Mouse (Mus musculus) liver, embryonic 14.5 days (tissue): ENCODE data around the gene Ace. TPM values are rescaled to one million over a fixed set of nuclear protein-coding genes. Genes with fewer than 3 reads are reported as not detected.

ENCODE experiments used
- ATAC-seq: fragments of 200-750 bp; cut with Nextera tagmentation; 2 replicates; pipeline ENCODE4 v1.8.0; 2017; ENCODE audit warnings: moderate number of reproducible peaks, mild to moderate bottlenecking, moderate library complexity; ENCODE audit not compliant: insufficient read depth
- DNase-seq, 3 experiments: peaks; one replicate each; pipeline ENCODE4 v3.0.0-alpha.2; 2012 to 2013; ENCODE audit warnings: low read depth in 3 of 3, low spot score in 3 of 3
- H3K27ac ChIP-seq: fragments of 300-500 bp; sonication (generic); 2 replicates; pipeline ENCODE4 v1.5.1; 2014; ENCODE audit warnings: moderate library complexity, mild to moderate bottlenecking, control low read depth, inconsistent platforms
- H3K27me3 ChIP-seq: fragments of 300-500 bp; sonication (generic); 2 replicates; pipeline ENCODE4 v1.6.1; 2014; ENCODE audit warnings: mild to moderate bottlenecking, low read length, moderate library complexity; ENCODE audit not compliant: control insufficient read depth, insufficient read depth
- H3K36me3 ChIP-seq: fragments of 300-500 bp; sonication (generic); replicated peaks from 2 replicates; pipeline ENCODE4 v1.6.1; 2014; ENCODE audit warnings: low read depth; ENCODE audit not compliant: control insufficient read depth, insufficient read depth
- H3K4me1 ChIP-seq, 2 experiments: fragments of 200-500 bp in 1 of 2; fragments of 300-500 bp in 1 of 2; sonication (generic) in 1 of 2; replicated peaks; 2 replicates each; pipeline ENCODE4 v1.6.1; 2012 to 2014; ENCODE audit warnings: antibody characterized with exemption in 1 of 2, inconsistent platforms in 1 of 2, low read length in 1 of 2; ENCODE audit not compliant: control insufficient read depth in 2 of 2, insufficient read depth in 2 of 2
- H3K4me2 ChIP-seq: fragments of 300-500 bp; sonication (generic); 2 replicates; pipeline ENCODE4 v1.6.1; 2014; ENCODE audit warnings: low read depth, mild to moderate bottlenecking, control low read depth, moderate library complexity
- H3K4me3 ChIP-seq, 2 experiments: fragments of 200-500 bp in 1 of 2; fragments of 300-500 bp in 1 of 2; sonication (generic) in 1 of 2; 2 replicates each; pipeline ENCODE4 v1.5.1; 2012 to 2014; ENCODE audit warnings: low read depth in 2 of 2, low read length in 2 of 2, mild to moderate bottlenecking in 2 of 2, control low read depth in 1 of 2, inconsistent platforms in 1 of 2, moderate library complexity in 1 of 2; ENCODE audit not compliant: insufficient read depth in 1 of 2
- H3K9ac ChIP-seq: fragments of 300-500 bp; sonication (generic); replicated peaks from 2 replicates; pipeline ENCODE4 v1.6.1; 2014; ENCODE audit warnings: mild to moderate bottlenecking, control low read depth, moderate library complexity
- H3K9me3 ChIP-seq: fragments of 300-500 bp; sonication (generic); 2 replicates; pipeline ENCODE4 v1.6.1; 2016; ENCODE audit warnings: low read length, mixed read lengths; ENCODE audit not compliant: control insufficient read depth
- CTCF ChIP-seq: IDR thresholded peaks from 2 replicates; pipeline ENCODE4 v1.5.1; 2016; ENCODE audit warnings: antibody characterized with exemption, low read depth, control low read depth
- EP300 ChIP-seq: IDR thresholded peaks from 2 replicates; pipeline ENCODE4 v1.6.1; 2016; ENCODE audit warnings: antibody characterized with exemption, low read depth
- WGBS: fragments of 180-500 bp; shearing (Covaris S2); extraction: QIAGEN DNeasy Blood & Tissue Kit; methylation state at CpG from one replicate; pipeline ENCODE4 v1.1.7; 2014; ENCODE audit not compliant: insufficient replicate concordance; 5-methylcytosine and 5-hydroxymethylcytosine counted together
- polyA plus RNA-seq, 2 experiments: library from polyadenylated mRNA; depleted of rRNA in 1 of 2; stranded (reverse) in 1 of 2; unstranded in 1 of 2; fragments of >200 nt; fragmentation: Nextera tagmentation in 1 of 2; extraction: Ambion mirVana in 1 of 2; gene quantifications; 2 replicates each; pipeline versions ENCODE4 v1.2.1 to v1.2.3; 2012 to 2014

Ace gene
- polyA plus RNA-seq, 2 experiments: 0.07 TPM; not detected in 1

GRCm38 (mm10) chr11:105952911-105953386 lies 14.8 kb upstream of the Ace start, which contains the start of gene Cyb561:
Gene Cyb561, minus strand, starts transcription at chr11:105953336.
- no peak within 1 kb of the TSS for H3K4me2 ChIP-seq
- WGBS: 65% methylated on average over 12 of the region's 12 CpGs
- no peak within 1 kb of the TSS for H3K9ac ChIP-seq
- no peak for ATAC-seq
- no peak within 1 kb of the TSS for H3K27ac ChIP-seq
- no peaks in the 10 kb centered on the region for H3K4me1 ChIP-seq
- no peaks in the 10 kb centered on the region for H3K9me3 ChIP-seq
- no peak for TF ChIP-seq EP300
- TF ChIP-seq CTCF: no peak
- no peak within 1 kb of the TSS for H3K4me3 ChIP-seq
- H3K36me3 ChIP-seq: no peaks in the 10 kb centered on the region
- H3K27me3 ChIP-seq: no peaks in the 10 kb centered on the region
- no peak for DNase-seq

DNA sequence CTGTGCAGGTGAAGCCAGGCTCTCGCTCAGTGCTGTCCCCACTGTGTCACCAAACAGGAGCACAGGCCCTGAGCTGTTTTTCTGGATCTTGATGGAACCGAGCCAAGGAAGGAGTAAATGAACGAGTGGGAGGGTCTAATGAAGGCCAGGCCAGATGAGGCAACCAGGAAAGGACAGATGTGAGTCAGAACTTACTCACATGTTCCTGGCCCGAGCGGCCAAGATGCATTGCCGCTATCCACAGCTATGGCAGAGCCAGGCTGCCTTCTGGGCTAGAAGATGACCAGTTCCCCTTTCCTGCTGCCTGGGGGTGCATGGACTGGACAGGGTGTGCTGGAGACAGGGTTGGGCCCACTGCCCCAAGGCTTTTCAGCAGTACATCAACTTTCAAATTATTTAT lies 14.3 kb upstream of the Ace start:
- Histone ChIP-seq H3K36me3 (no peaks in the 10 kb centered on the region), H3K27ac (no peak overlapping the region), H3K4me1 (no peaks in the 10 kb centered on the region), H3K4me2 (no peak overlapping the region), H3K27me3 (no peaks in the 10 kb centered on the region), H3K9ac (no peak overlapping the region), H3K4me3 (no peak overlapping the region), H3K9me3 (no peaks in the 10 kb centered on the region)
- TF ChIP-seq EP300 (no peak), CTCF (no peak)
- ATAC-seq (no peak), DNase-seq (no peak)
- 56% methylated on average over 6 of the region's 6 CpGs for WGBS

DNA sequence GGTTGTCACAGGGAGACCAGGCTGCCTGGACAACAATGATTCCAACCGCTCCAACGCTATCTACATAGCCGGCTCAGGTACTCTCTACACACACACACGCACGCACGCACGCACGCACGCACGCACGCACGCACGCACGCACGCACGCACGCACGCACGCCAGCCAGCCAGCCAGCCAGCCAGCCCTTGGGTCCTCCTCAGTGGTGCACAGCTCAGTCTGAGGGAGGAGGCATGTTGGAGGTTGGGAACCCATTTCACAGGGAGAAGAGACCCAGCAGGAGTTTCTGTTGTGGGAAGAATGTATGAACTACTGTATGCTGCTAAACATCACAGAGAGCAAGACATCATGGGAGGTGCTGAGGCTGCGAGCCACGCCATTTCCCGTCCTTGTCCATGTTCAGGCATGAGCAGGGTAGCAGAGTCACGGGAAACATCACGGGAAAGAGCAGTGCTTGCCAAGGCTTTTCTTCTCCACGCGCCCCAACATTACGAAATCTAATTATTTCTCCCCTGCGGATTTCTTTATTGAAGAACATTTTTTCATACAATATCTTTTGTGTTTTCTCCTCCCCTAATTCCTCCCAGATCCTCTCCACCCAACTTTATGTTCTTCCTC lies 11.8 kb upstream of the Ace start:
- Histone ChIP-seq H3K27me3 (no peaks in the 10 kb centered on the region), H3K9me3 (no peaks in the 10 kb centered on the region), H3K36me3 (no peaks in the 10 kb centered on the region), H3K9ac (no peak overlapping the region), H3K4me1 (no peaks in the 10 kb centered on the region), H3K27ac (no peak overlapping the region), H3K4me3 (no peak overlapping the region), H3K4me2 (no peak overlapping the region)
- TF ChIP-seq EP300 (no peak), CTCF (no peak)
- WGBS: 81% methylated on average over 28 of the region's 28 CpGs
- no peak for ATAC-seq
- DNase-seq: no peak

DNA sequence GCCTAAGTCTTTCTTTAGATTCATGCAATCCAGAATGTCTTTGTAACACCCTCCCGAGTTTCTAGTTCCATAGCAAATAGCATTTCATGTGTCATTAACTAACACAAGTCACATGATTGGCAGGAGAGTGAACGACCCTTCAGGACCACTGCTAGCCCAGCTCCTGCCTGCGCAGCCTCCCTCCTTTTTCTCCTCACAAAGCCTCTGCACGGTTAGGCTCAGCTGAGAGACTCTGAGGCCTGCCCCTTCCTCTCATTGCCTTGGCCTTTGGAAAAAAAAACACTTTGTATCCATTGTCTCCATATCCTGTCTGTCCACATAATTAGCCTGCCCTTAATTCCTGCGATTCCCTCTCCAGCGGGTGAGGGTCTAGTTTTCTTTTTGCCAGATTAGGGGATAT lies 10.2 kb upstream of the Ace start:
- TF ChIP-seq EP300 (no peak), CTCF (no peak)
- no peak overlapping the region for H3K4me3 ChIP-seq
- H3K4me1 ChIP-seq: no peaks in the 10 kb centered on the region
- no peaks in the 10 kb centered on the region for H3K9me3 ChIP-seq
- H3K27me3 ChIP-seq: no peaks in the 10 kb centered on the region
- 33% methylated on average over 6 of the region's 6 CpGs for WGBS
- H3K9ac ChIP-seq: no peak overlapping the region
- no peak for ATAC-seq
- no peak for DNase-seq
- H3K4me2 ChIP-seq: no peak overlapping the region
- no peaks in the 10 kb centered on the region for H3K36me3 ChIP-seq
- no peak overlapping the region for H3K27ac ChIP-seq

GRCm38 (mm10) chr11:105958566-105958965 lies 9.2 kb upstream of the Ace start:
- 12% methylated on average over 1 of the region's 1 CpGs for WGBS
- Histone ChIP-seq H3K27ac (no peak overlapping the region), H3K4me3 (no peak overlapping the region), H3K9me3 (no peaks in the 10 kb centered on the region), H3K4me1 (no peaks in the 10 kb centered on the region), H3K9ac (no peak overlapping the region), H3K27me3 (no peaks in the 10 kb centered on the region), H3K4me2 (no peak overlapping the region), H3K36me3 (no peaks in the 10 kb centered on the region)
- no peak for ATAC-seq
- no peak for TF ChIP-seq EP300
- no peak for TF ChIP-seq CTCF
- DNase-seq: no peak
